Mouse (Mus musculus) midbrain, embryonic 14.5 days (tissue): Measurements from ENCODE around the gene Rnf40. TPM values are rescaled to one million over a fixed set of nuclear protein-coding genes. Genes with fewer than 3 reads are reported as not detected.
A peak's percentile ranks its signal among the peaks of the same experiment; 100 is the strongest.
"Not testable (repeated sequence)": the region's sequence is repeated elsewhere in the genome, so short reads cannot be mapped to it uniquely, and the experiment has no call there.

Experiments
- ATAC-seq: fragments of 200-750 bp; cut with Nextera tagmentation; 2 replicates; pipeline ENCODE4 v1.8.0; 2017; ENCODE audit warnings: moderate number of reproducible peaks, moderate library complexity; ENCODE audit not compliant: low FRiP score, low TSS enrichment
- DNase-seq: peaks from one replicate; pipeline ENCODE4 v3.0.0-alpha.2; 2015
- H3K27ac ChIP-seq: fragments of 300-500 bp; sonication (generic); replicated peaks from 2 replicates; pipeline ENCODE4 v1.5.1; 2014; ENCODE audit warnings: mild to moderate bottlenecking, low read depth, low read length, moderate library complexity
- H3K27me3 ChIP-seq: fragments of 300-500 bp; sonication (generic); 2 replicates; pipeline ENCODE4 v1.6.1; 2014; ENCODE audit warnings: low read length, control low read depth, mixed read lengths; ENCODE audit not compliant: control insufficient read depth, insufficient read depth
- H3K36me3 ChIP-seq: fragments of 300-500 bp; sonication (generic); 2 replicates; pipeline ENCODE4 v1.6.1; 2014; ENCODE audit warnings: low read length, control low read depth; ENCODE audit not compliant: control insufficient read depth, insufficient read depth
- H3K4me1 ChIP-seq: fragments of 300-500 bp; sonication (generic); 2 replicates; pipeline ENCODE4 v1.6.1; 2014; ENCODE audit warnings: mild to moderate bottlenecking, antibody characterized with exemption, low read length, control low read depth; ENCODE audit not compliant: control insufficient read depth, insufficient read depth
- H3K4me2 ChIP-seq: fragments of 300-500 bp; sonication (generic); 2 replicates; pipeline ENCODE4 v1.6.1; 2014; ENCODE audit warnings: mild to moderate bottlenecking, low read length, moderate library complexity
- H3K4me3 ChIP-seq: fragments of 300-500 bp; sonication (generic); replicated peaks from 2 replicates; pipeline ENCODE4 v1.5.1; 2014; ENCODE audit warnings: low read depth, low read length
- H3K9ac ChIP-seq: fragments of 300-500 bp; sonication (generic); replicated peaks from 2 replicates; pipeline ENCODE4 v1.6.1; 2014; ENCODE audit warnings: mild to moderate bottlenecking, low read length, moderate library complexity
- H3K9me3 ChIP-seq: fragments of 300-500 bp; sonication (generic); 2 replicates; pipeline ENCODE4 v1.6.1; 2016; ENCODE audit warnings: low read length, control low read depth, mixed read lengths; ENCODE audit not compliant: control insufficient read depth
- WGBS: fragments of 180-500 bp; shearing (Covaris S2); extraction: QIAGEN DNeasy Blood & Tissue Kit; methylation state at CpG from one replicate; pipeline ENCODE4 v1.1.7; 2014; 5-methylcytosine and 5-hydroxymethylcytosine counted together
- polyA plus RNA-seq: library from polyadenylated mRNA; unstranded; fragments of >200 nt; fragmentation: Nextera tagmentation; extraction: Ambion mirVana; gene quantifications from 2 replicates; pipeline ENCODE4 v1.2.1, GENCODE M21; 2014

Gene Rnf40
- polyA plus RNA-seq, 1 experiment from 2014 or later: 45.0 TPM

DNA sequence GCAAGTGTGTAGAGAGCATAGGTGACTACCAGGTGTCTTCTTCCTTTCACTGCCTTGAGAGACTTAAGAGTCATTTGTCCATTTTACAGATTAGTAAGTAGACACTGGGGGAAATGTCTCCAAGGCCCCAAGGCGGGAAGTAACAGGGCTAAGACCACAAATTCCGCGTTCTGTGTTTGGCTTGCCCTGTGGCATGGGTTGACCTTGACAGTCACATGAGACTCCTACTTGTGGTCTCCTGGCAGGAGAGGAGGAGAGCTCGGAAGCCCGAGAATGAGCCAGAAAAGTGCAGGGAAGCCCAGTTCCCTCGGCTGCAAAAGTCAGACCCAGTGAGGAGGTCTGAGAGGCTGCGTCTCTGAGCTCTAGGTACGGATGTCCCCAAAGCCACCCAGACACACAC, 24.9 kb downstream of the Rnf40 start:
- DNase-seq (no peak), ATAC-seq (no peak)
- no peak overlapping the region for H3K9ac ChIP-seq
- 90% methylated on average over 8 of the region's 8 CpGs for WGBS
- no peaks in the 10 kb centered on the region for H3K9me3 ChIP-seq
- H3K4me3 ChIP-seq: peak overlapping the region; percentile 100
- H3K4me1 ChIP-seq: peaks cover 19% of the 10 kb centered on the region
- peaks cover 45% of the 10 kb centered on the region for H3K36me3 ChIP-seq
- H3K27ac ChIP-seq: no peak overlapping the region
- no peaks in the 10 kb centered on the region for H3K27me3 ChIP-seq
- H3K4me2 ChIP-seq: peak overlapping the region; percentile 87

- Histone ChIP-seq H3K4me3 (peak overlapping the region; percentile 100), H3K9me3 (no peaks in the 10 kb centered on the region), H3K27me3 (no peaks in the 10 kb centered on the region), H3K27ac (peak overlapping the region; percentile 93; the same call in 1 of the 2 replicates), H3K36me3 (peaks cover 39% of the 10 kb centered on the region), H3K4me2 (peak overlapping the region; percentile 87), H3K9ac (peak overlapping the region; percentile 94), H3K4me1 (peaks cover 19% of the 10 kb centered on the region)
- DNase-seq (no peak), ATAC-seq (no peak)
- WGBS: 15% methylated on average over 8 of the region's 8 CpGs
These were observed 25.5 kb downstream of the Rnf40 start for GRCm38 (mm10) chr7:127614091-127614490.

- DNase-seq: peak; percentile 47
- Histone ChIP-seq H3K27ac (peak overlapping the region; percentile 93), H3K4me2 (peak overlapping the region; percentile 87), H3K27me3 (no peaks in the 10 kb centered on the region), H3K9ac (peak overlapping the region; percentile 94), H3K4me1 (peaks cover 19% of the 10 kb centered on the region), H3K9me3 (no peaks in the 10 kb centered on the region), H3K4me3 (peak overlapping the region; percentile 100), H3K36me3 (peaks cover 35% of the 10 kb centered on the region)
- WGBS: under 1% methylated on average over 39 of the region's 44 CpGs
- ATAC-seq: peak; percentile 38
These were observed 25.9 kb downstream of the Rnf40 start for GRCm38 (mm10) chr7:127614511-127614890.

- H3K4me1 ChIP-seq: peaks cover 19% of the 10 kb centered on the region
- DNase-seq (peak; percentile 95), ATAC-seq (peak; percentile 84)
- H3K27ac ChIP-seq: peak within 1 kb of the TSS; percentile 93
- H3K4me3 ChIP-seq: peak within 1 kb of the TSS; percentile 100
- under 1% methylated on average over 48 of the region's 50 CpGs for WGBS
- peak within 1 kb of the TSS; percentile 87 for H3K4me2 ChIP-seq
- peaks cover 28% of the 10 kb centered on the region for H3K36me3 ChIP-seq
- peak within 1 kb of the TSS; percentile 94 for H3K9ac ChIP-seq
- H3K9me3 ChIP-seq: no peaks in the 10 kb centered on the region
- no peaks in the 10 kb centered on the region for H3K27me3 ChIP-seq
These were observed 26.6 kb downstream of the Rnf40 start, which contains the start of gene Zfp629 for GRCm38 (mm10) chr7:127614891-127615843. TSS of gene Zfp629 (minus strand) at chr7:127615797.

- H3K9ac ChIP-seq: no peak overlapping the region; the same call in 1 of the 2 replicates
- ATAC-seq (no peak), DNase-seq (no peak)
- H3K4me1 ChIP-seq: peaks cover 19% of the 10 kb centered on the region
- WGBS: 58% methylated on average over 1 of the region's 1 CpGs
- H3K4me3 ChIP-seq: peak overlapping the region; percentile 100
- no peaks in the 10 kb centered on the region for H3K9me3 ChIP-seq
- peaks cover 16% of the 10 kb centered on the region for H3K36me3 ChIP-seq
- H3K27ac ChIP-seq: no peak overlapping the region
- H3K27me3 ChIP-seq: no peaks in the 10 kb centered on the region
- H3K4me2 ChIP-seq: peak overlapping the region; percentile 87
These were observed 27.8 kb downstream of the Rnf40 start for GRCm38 (mm10) chr7:127616336-127616735.

GRCm38 (mm10) chr7:127616881-127617280, 28.3 kb downstream of the Rnf40 start:
- H3K4me1 ChIP-seq: peaks cover 19% of the 10 kb centered on the region
- H3K4me3 ChIP-seq: no peak overlapping the region
- H3K9me3 ChIP-seq: no peaks in the 10 kb centered on the region
- ATAC-seq: no peak
- peak overlapping the region; percentile 87; the same call in 1 of the 2 replicates for H3K4me2 ChIP-seq
- H3K27ac ChIP-seq: no peak overlapping the region
- DNase-seq: no peak
- H3K36me3 ChIP-seq: peaks cover 11% of the 10 kb centered on the region
- H3K27me3 ChIP-seq: no peaks in the 10 kb centered on the region
- no peak overlapping the region for H3K9ac ChIP-seq
- 87% methylated on average over 1 of the region's 1 CpGs for WGBS

- H3K9ac ChIP-seq: no peak overlapping the region
- H3K4me2 ChIP-seq: no peak overlapping the region
- peaks cover 19% of the 10 kb centered on the region for H3K4me1 ChIP-seq
- no peaks in the 10 kb centered on the region for H3K36me3 ChIP-seq
- no peak overlapping the region for H3K4me3 ChIP-seq
- 42% methylated on average over 2 of the region's 2 CpGs for WGBS
- no peak overlapping the region for H3K27ac ChIP-seq
- ATAC-seq (no peak), DNase-seq (no peak)
- no peaks in the 10 kb centered on the region for H3K27me3 ChIP-seq
- no peaks in the 10 kb centered on the region for H3K9me3 ChIP-seq
These were observed 29.4 kb downstream of the Rnf40 start for GRCm38 (mm10) chr7:127617962-127618361.

GRCm38 (mm10) chr7:127618402-127618801, 29.8 kb downstream of the Rnf40 start:
- DNase-seq, H3K27ac ChIP-seq, H3K9me3 ChIP-seq, H3K27me3 ChIP-seq, ATAC-seq, H3K4me3 ChIP-seq, H3K36me3 ChIP-seq, H3K4me2 ChIP-seq, H3K9ac ChIP-seq: not testable (repeated sequence)
- peaks cover 19% of the 10 kb centered on the region for H3K4me1 ChIP-seq
- 89% methylated on average over 6 of the region's 8 CpGs for WGBS
